Mouse (Mus musculus): ENCODE data around the gene Cgnl1.

- TF ChIP-seq CTCF (IDR thresholded peaks at IDR 0.05; ENCODE audit: control insufficient read depth, insufficient read depth, insufficient replicate concordance, low read depth, low read length): no peak
- no peak for TF ChIP-seq POLR2A (IDR thresholded peaks at IDR 0.05; ENCODE audit: control insufficient read depth, low read depth, low read length)
These were observed 81.9 kb downstream of the Cgnl1 start for GRCm38 (mm10) chr9:71689369-71690073.

All from testis, adult 2 months (tissue).